Mouse (Mus musculus): Measurements from ENCODE around the gene Matn4.

- TF ChIP-seq POLR2A (IDR thresholded peaks at IDR 0.05; ENCODE audit: insufficient read depth, low read depth, low read length) (no peak), CTCF (IDR thresholded peaks at IDR 0.05) (no peak), EP300 (IDR thresholded peaks at IDR 0.05; ENCODE audit: insufficient read depth, low read depth, low read length) (no peak)
Observed at GRCm38 (mm10) chr2:164356177-164356967, 48.6 kb downstream of the Matn4 start.

All from heart, adult 2 months (tissue).